Mouse (Mus musculus) neural tube, embryonic 13.5 days (tissue): ENCODE results near the gene Plcb3. TPM values are rescaled to one million over a fixed set of nuclear protein-coding genes. Genes with fewer than 3 reads are reported as not detected.

Experiments
- ATAC-seq: fragments of 200-750 bp; cut with Nextera tagmentation; 2 replicates; pipeline ENCODE4 v1.8.0; 2017; ENCODE audit warnings: low read depth, mild to moderate bottlenecking, moderate TSS enrichment, moderate library complexity
- H3K27ac ChIP-seq: fragments of 300-500 bp; sonication (generic); replicated peaks from 2 replicates; pipeline ENCODE4 v1.5.1; 2015; ENCODE audit warnings: moderate library complexity, mild to moderate bottlenecking, inconsistent platforms
- H3K27me3 ChIP-seq: fragments of 300-500 bp; sonication (generic); 2 replicates; pipeline ENCODE4 v1.6.1; 2015; ENCODE audit warnings: mild to moderate bottlenecking, inconsistent platforms
- H3K36me3 ChIP-seq: fragments of 300-500 bp; sonication (generic); 2 replicates; pipeline ENCODE4 v1.6.1; 2015; ENCODE audit warnings: mild to moderate bottlenecking, inconsistent platforms
- H3K4me1 ChIP-seq: fragments of 300-500 bp; sonication (generic); replicated peaks from 2 replicates; pipeline ENCODE4 v1.6.1; 2015; ENCODE audit warnings: inconsistent platforms
- H3K4me2 ChIP-seq: fragments of 300-500 bp; sonication (generic); 2 replicates; pipeline ENCODE4 v1.6.1; 2015; ENCODE audit warnings: inconsistent platforms, mild to moderate bottlenecking, moderate library complexity
- H3K4me3 ChIP-seq: fragments of 300-500 bp; sonication (generic); 2 replicates; pipeline ENCODE4 v1.5.1; 2015; ENCODE audit warnings: mild to moderate bottlenecking, inconsistent platforms
- H3K9ac ChIP-seq: fragments of 300-500 bp; sonication (generic); 2 replicates; pipeline ENCODE4 v1.6.1; 2015; ENCODE audit warnings: moderate library complexity, mild to moderate bottlenecking, inconsistent platforms
- H3K9me3 ChIP-seq: fragments of 300-500 bp; sonication (generic); 2 replicates; pipeline ENCODE4 v1.6.1; 2016; ENCODE audit warnings: inconsistent platforms
- WGBS: fragments of 180-500 bp; shearing (Covaris S2); methylation state at CpG from one replicate; pipeline ENCODE4 v1.1.7; 2015; 5-methylcytosine and 5-hydroxymethylcytosine counted together
- polyA plus RNA-seq: library from polyadenylated mRNA; unstranded; fragments of >200 nt; fragmentation: Nextera tagmentation; extraction: Ambion mirVana; gene quantifications from 2 replicates; pipeline ENCODE4 v1.2.1, GENCODE M21; 2015

The Plcb3 gene
- polyA plus RNA-seq, 1 experiment from 2014 or later: 27.3 TPM

DNA sequence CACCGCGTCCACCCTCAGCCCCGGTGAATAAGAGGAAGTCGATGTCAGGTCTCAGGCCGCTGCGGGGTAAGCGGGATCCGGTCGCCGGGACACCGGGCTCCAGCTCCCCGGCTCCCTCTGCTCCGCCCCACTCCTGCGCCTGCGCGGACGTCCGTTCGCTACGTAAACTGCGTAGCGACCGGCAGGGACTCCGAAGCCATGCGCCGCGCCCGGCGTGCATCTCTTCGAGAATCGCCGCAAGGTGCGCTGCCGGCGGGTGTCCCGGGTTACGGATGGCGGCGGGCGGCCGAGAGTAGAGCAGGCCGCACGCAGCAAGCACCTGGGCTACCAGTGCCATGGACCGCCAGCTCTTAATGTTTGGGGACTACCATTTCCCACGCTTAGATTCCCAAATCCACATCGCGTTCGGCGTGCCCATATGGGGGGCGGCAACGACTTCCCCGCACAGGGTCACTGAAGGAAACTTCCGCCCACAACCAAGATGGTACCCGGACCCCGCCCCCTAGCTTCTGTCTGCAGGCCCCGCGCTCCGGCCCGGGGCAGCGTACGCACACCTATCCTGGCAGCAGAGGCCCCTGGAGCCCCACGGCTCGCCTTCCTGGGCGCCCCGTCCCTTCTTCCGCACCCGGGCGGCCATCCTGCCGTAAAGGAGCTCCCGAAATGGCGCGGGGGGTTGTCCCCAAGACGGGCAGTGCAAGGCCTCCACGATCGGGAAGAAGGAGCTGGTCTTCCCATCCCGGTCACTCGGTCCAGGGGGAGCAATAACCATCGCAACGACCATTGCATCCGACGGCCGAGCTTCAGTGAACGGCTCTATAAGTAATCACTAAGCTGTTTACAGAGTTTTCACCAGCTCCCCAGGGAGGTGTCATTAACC is 34.7 kb downstream of the Plcb3 start, which contains the start of gene Bad:
TSS of gene Bad (plus strand) at position 490 of the 877 bp plus-strand sequence.
- peaks cover 7% of the 10 kb centered on the region; the same call in 1 of the 2 replicates for H3K27me3 ChIP-seq
- WGBS: under 1% methylated on average over 83 of the region's 83 CpGs
- H3K9me3 ChIP-seq: no peaks in the 10 kb centered on the region
- H3K27ac ChIP-seq: peak within 1 kb of the TSS; percentile 96
- peak; percentile 88 for ATAC-seq
- H3K9ac ChIP-seq: peak within 1 kb of the TSS; percentile 91
- H3K36me3 ChIP-seq: peaks cover 10% of the 10 kb centered on the region
- peak within 1 kb of the TSS; percentile 99 for H3K4me2 ChIP-seq
- peak within 1 kb of the TSS; percentile 70 for H3K4me3 ChIP-seq
- H3K4me1 ChIP-seq: peaks cover 44% of the 10 kb centered on the region

GRCm38 (mm10) chr19:6940396-6941351 is 35.6 kb downstream of the Plcb3 start:
- 23% methylated on average over 24 of the region's 29 CpGs for WGBS
- H3K36me3 ChIP-seq: peaks cover 4% of the 10 kb centered on the region
- H3K27me3 ChIP-seq: peaks cover 15% of the 10 kb centered on the region
- ATAC-seq: peak; percentile 36
- peak overlapping the region; percentile 78 for H3K27ac ChIP-seq
- peak overlapping the region; percentile 70 for H3K4me3 ChIP-seq
- peak overlapping the region; percentile 91 for H3K9ac ChIP-seq
- no peaks in the 10 kb centered on the region for H3K9me3 ChIP-seq
- H3K4me1 ChIP-seq: peaks cover 44% of the 10 kb centered on the region
- peak overlapping the region; percentile 99 for H3K4me2 ChIP-seq

- WGBS: 88% methylated on average over 20 of the region's 20 CpGs
- H3K4me2 ChIP-seq: peak overlapping the region; percentile 99
- peaks cover 47% of the 10 kb centered on the region for H3K4me1 ChIP-seq
- ATAC-seq: no peak
- H3K27ac ChIP-seq: no peak overlapping the region
- H3K9me3 ChIP-seq: no peaks in the 10 kb centered on the region
- H3K4me3 ChIP-seq: peak overlapping the region; percentile 70
- peaks cover 29% of the 10 kb centered on the region for H3K27me3 ChIP-seq
- no peaks in the 10 kb centered on the region; the same call in 1 of the 2 replicates for H3K36me3 ChIP-seq
- peak overlapping the region; percentile 91 for H3K9ac ChIP-seq
Measured at GRCm38 (mm10) chr19:6939106-6940002, 36.9 kb downstream of the Plcb3 start.

- ATAC-seq: no peak
- Histone ChIP-seq H3K36me3 (no peaks in the 10 kb centered on the region; the same call in 1 of the 2 replicates), H3K4me3 (no peak overlapping the region), H3K4me2 (0 out of 2 replicates have a peak overlapping the region, but pooled peaks have one; percentile 4), H3K9ac (peak overlapping the region; percentile 47), H3K27me3 (peaks cover 44% of the 10 kb centered on the region), H3K4me1 (peaks cover 54% of the 10 kb centered on the region), H3K9me3 (no peaks in the 10 kb centered on the region), H3K27ac (no peak overlapping the region)
- 81% methylated on average over 16 of the region's 16 CpGs for WGBS
Measured at GRCm38 (mm10) chr19:6937541-6938465, 38.5 kb downstream of the Plcb3 start.

DNA sequence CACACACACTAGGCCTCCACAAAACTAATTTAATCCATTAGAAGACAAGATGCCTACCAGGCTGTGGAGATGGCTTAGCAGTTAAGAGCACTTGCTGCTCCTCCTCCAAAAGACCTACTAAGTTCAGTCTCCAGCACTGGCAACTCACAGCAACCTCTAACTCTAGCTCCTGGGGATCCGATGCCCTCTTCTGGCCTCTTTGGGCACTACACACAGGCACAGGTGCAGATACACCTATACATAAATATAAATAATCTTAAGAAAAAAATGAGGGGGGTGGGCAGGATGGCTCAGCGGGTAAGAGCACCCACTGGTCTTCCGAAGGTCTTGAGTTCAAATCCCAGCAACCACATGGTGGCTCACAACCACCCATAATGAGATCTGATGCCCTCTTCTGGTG is 40.0 kb downstream of the Plcb3 start:
- ATAC-seq: no peak
- 27% methylated on average over 3 of the region's 3 CpGs for WGBS
- H3K9me3 ChIP-seq: no peaks in the 10 kb centered on the region
- H3K4me3 ChIP-seq: no peak overlapping the region
- no peak overlapping the region for H3K27ac ChIP-seq
- no peaks in the 10 kb centered on the region; the same call in 1 of the 2 replicates for H3K36me3 ChIP-seq
- H3K9ac ChIP-seq: no peak overlapping the region
- no peak overlapping the region for H3K4me2 ChIP-seq
- peaks cover 50% of the 10 kb centered on the region for H3K4me1 ChIP-seq
- H3K27me3 ChIP-seq: peaks cover 59% of the 10 kb centered on the region

GRCm38 (mm10) chr19:6934195-6934977 is 41.9 kb downstream of the Plcb3 start, which contains the start of gene Kcnk4:
Kcnk4 (minus strand) TSS chr19:6934515.
- Histone ChIP-seq H3K4me1 (peaks cover 33% of the 10 kb centered on the region), H3K27me3 (peaks cover 74% of the 10 kb centered on the region), H3K9ac (peak within 1 kb of the TSS; percentile 75), H3K9me3 (no peaks in the 10 kb centered on the region), H3K27ac (no peak within 1 kb of the TSS), H3K36me3 (no peaks in the 10 kb centered on the region; the same call in 1 of the 2 replicates), H3K4me2 (peak within 1 kb of the TSS; percentile 69), H3K4me3 (peak within 1 kb of the TSS; percentile 42)
- ATAC-seq: no peak
- WGBS: 11% methylated on average over 23 of the region's 23 CpGs

GRCm38 (mm10) chr19:6933436-6934194 is 42.7 kb downstream of the Plcb3 start:
- H3K27me3 ChIP-seq: peaks cover 81% of the 10 kb centered on the region
- H3K9ac ChIP-seq: peak overlapping the region; percentile 75

DNA sequence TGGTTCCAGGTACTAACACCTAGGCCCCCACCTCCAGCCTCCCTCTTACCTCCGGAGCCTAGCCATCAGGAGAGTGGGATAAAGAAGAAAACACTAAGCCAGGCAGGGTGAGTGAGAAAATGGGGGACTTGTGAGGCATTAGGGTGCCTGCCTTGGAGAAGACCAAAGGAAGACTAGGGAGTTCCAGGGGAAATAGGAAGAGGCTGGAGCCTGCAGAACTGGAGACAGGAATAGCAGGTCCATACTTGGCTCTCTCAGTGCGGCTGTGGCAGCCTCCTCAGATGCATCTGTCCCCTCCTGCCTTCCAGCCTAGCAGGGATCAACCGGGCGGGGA is 43.2 kb downstream of the Plcb3 start:
- no peaks in the 10 kb centered on the region for H3K9me3 ChIP-seq
- peak overlapping the region; percentile 42; the same call in 1 of the 2 replicates for H3K4me3 ChIP-seq
- WGBS: 19% methylated on average over 4 of the region's 4 CpGs
- H3K4me2 ChIP-seq: peak overlapping the region; percentile 69
- H3K27me3 ChIP-seq: peaks cover 87% of the 10 kb centered on the region
- ATAC-seq: no peak
- peak overlapping the region; percentile 75 for H3K9ac ChIP-seq
- no peak overlapping the region for H3K27ac ChIP-seq
- no peaks in the 10 kb centered on the region for H3K36me3 ChIP-seq
- H3K4me1 ChIP-seq: peaks cover 19% of the 10 kb centered on the region

More at GRCm38 (mm10) chr19:6933436-6934194, 42.7 kb downstream of the Plcb3 start:
- Histone ChIP-seq H3K36me3 (no peaks in the 10 kb centered on the region; the same call in 1 of the 2 replicates), H3K9me3 (no peaks in the 10 kb centered on the region), H3K4me1 (peaks cover 25% of the 10 kb centered on the region), H3K27ac (no peak overlapping the region), H3K4me2 (peak overlapping the region; percentile 69), H3K4me3 (peak overlapping the region; percentile 42)
- ATAC-seq: peak; percentile 72
- 3% methylated on average over 58 of the region's 58 CpGs for WGBS

DNA sequence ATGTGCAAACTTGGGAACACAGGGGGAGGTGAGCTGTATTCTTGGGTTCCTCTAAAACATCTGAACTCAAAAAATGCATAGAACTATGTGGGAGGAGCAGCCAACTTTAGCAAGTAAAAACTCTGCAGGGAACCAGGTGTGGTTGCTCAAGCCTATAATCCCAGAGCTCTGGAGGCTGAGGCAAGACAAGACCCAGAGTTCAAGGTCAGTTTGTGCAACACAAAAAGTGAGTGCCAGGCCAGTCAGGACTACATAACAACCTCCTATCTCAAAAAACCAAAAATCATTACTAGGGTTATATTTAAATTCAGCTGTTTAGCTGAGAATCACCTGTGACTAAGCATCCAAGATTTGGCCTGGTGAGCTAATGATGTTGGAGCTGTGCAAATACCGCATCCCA is 44.3 kb downstream of the Plcb3 start:
- no peak overlapping the region for H3K9ac ChIP-seq
- no peak for ATAC-seq

More for the DNA sequence above, 44.3 kb downstream of the Plcb3 start:
- no peaks in the 10 kb centered on the region for H3K9me3 ChIP-seq
- 38% methylated on average over 1 of the region's 1 CpGs for WGBS
- H3K27ac ChIP-seq: no peak overlapping the region
- H3K4me1 ChIP-seq: peaks cover 19% of the 10 kb centered on the region
- no peaks in the 10 kb centered on the region for H3K36me3 ChIP-seq
- H3K4me3 ChIP-seq: no peak overlapping the region
- H3K4me2 ChIP-seq: no peak overlapping the region
- H3K27me3 ChIP-seq: peaks cover 94% of the 10 kb centered on the region
